Mouse (Mus musculus): Measurements from ENCODE around the gene Smim17. TPM values are rescaled to one million over a fixed set of nuclear protein-coding genes. Genes with fewer than 3 reads are reported as not detected.
"Not testable (repeated sequence)": the region's sequence is repeated elsewhere in the genome, so short reads cannot be mapped to it uniquely, and the experiment has no call there.

The Smim17 gene
- polyA plus RNA-seq, 1 experiment from 2014 or later = not detected

GRCm38 (mm10) chr7:6456399-6456798, 57.9 kb downstream of the Smim17 start:
- Histone ChIP-seq H3K79me2 (ENCODE audit: inconsistent target) (no peaks in the 10 kb centered on the region), H3K4me3 (ENCODE audit: inconsistent target) (no peak overlapping the region), H3K27ac (no peak overlapping the region), H3K36me3 (ENCODE audit: inconsistent target) (no peaks in the 10 kb centered on the region)
- 40% methylated on average over 3 of the region's 3 CpGs for WGBS (ENCODE audit: missing documents)

- H3K36me3 ChIP-seq (ENCODE audit: inconsistent target) = no peaks in the 10 kb centered on the region
- H3K4me3 ChIP-seq (ENCODE audit: inconsistent target) = no peak within 1 kb of the TSS
- no peaks in the 10 kb centered on the region for H3K79me2 ChIP-seq (ENCODE audit: inconsistent target)
- no peak within 1 kb of the TSS for H3K27ac ChIP-seq
Observed at GRCm38 (mm10) chr7:6466951-6467350, 68.4 kb downstream of the Smim17 start, which contains the start of gene Olfr1346. TSS of gene Olfr1346 (plus strand) at chr7:6467101.

GRCm38 (mm10) chr7:6477633-6478032, 79.1 kb downstream of the Smim17 start:
- H3K4me3 ChIP-seq (ENCODE audit: inconsistent target); H3K36me3 ChIP-seq (ENCODE audit: inconsistent target); H3K27ac ChIP-seq; H3K79me2 ChIP-seq (ENCODE audit: inconsistent target): not testable (repeated sequence)
- WGBS (ENCODE audit: missing documents) = no CpG with 5 or more reads among the region's 2 CpGs

Other genes starting within 250 kb of the Smim17 start
- 11.6 to 29.7 TPM (median 29.1 TPM) in 3 replicates for gene Zfp787, start 242.7 kb upstream of the Smim17 start, polyA plus RNA-seq (2018)
- gene Zfp444, start 226.5 kb upstream of the Smim17 start, polyA plus RNA-seq (2018) = 5.2 to 17.1 TPM (median 13.0 TPM) in 3 replicates
- not detected in 3 replicates for gene Galp, start 201.6 kb upstream of the Smim17 start, polyA plus RNA-seq (2018)
- gene Zscan5b, start 176.4 kb upstream of the Smim17 start, polyA plus RNA-seq (2018) = not detected in 3 replicates
- gene Epp13, start 146.0 kb upstream of the Smim17 start, polyA plus RNA-seq (2018) = not detected in 3 replicates
- gene Zfp667, start 112.1 kb upstream of the Smim17 start, polyA plus RNA-seq (2018) = 1.4 to 1.9 TPM (median 1.7 TPM) in 3 replicates
- gene Zfp583, start 67.4 kb upstream of the Smim17 start, polyA plus RNA-seq (2018) = 1.3 to 3.0 TPM (median 1.3 TPM) in 3 replicates
- gene Gm3854, start 55.0 kb upstream of the Smim17 start, polyA plus RNA-seq (2018) = 0.07 TPM in 1 of 3 replicates, not detected in the others
- 1.2 to 3.1 TPM (median 1.7 TPM) in 3 replicates for gene Zfp78, start 35.4 kb upstream of the Smim17 start, polyA plus RNA-seq (2018)
- 6.1 to 7.1 TPM (median 6.9 TPM) in 3 replicates for gene Zfp28, start 15.4 kb upstream of the Smim17 start, polyA plus RNA-seq (2018)
- gene Gm20715, start 11.6 kb downstream of the Smim17 start, polyA plus RNA-seq (2018) = not detected in 3 replicates
- gene Olfr1344, start 40.0 kb downstream of the Smim17 start, polyA plus RNA-seq (2018) = not detected in 3 replicates
- gene Olfr1336, start 57.5 kb downstream of the Smim17 start, polyA plus RNA-seq (2018) = not detected in 3 replicates
- gene Olfr1346, start 68.4 kb downstream of the Smim17 start, polyA plus RNA-seq (2018) = not detected in 3 replicates
- gene Olfr5, start 88.2 kb downstream of the Smim17 start, polyA plus RNA-seq (2018) = not detected in 3 replicates
- gene Olfr1347, start 101.0 kb downstream of the Smim17 start, polyA plus RNA-seq (2018) = not detected in 3 replicates
- gene Olfr1348, start 110.0 kb downstream of the Smim17 start, polyA plus RNA-seq (2018) = not detected in 3 replicates
- not detected in 3 replicates for gene Olfr1349, start 124.2 kb downstream of the Smim17 start, polyA plus RNA-seq (2018)
- not detected in 3 replicates for gene Olfr1350, start 166.1 kb downstream of the Smim17 start, polyA plus RNA-seq (2018)